Mouse (Mus musculus) urinary bladder, adult 2 months (tissue): ENCODE measurements around the gene Spock1. TPM values are rescaled to one million over a fixed set of nuclear protein-coding genes. Genes with fewer than 3 reads are reported as not detected.
"Not testable (repeated sequence)": the region's sequence is repeated elsewhere in the genome, so short reads cannot be mapped to it uniquely, and the experiment has no call there.

ENCODE experiments used
- DNase-seq: peaks from one replicate; pipeline ENCODE4 v3.0.0; 2022; ENCODE audit warnings: low spot score
- polyA plus RNA-seq: library from polyadenylated mRNA; depleted of rRNA; stranded (reverse); fragments of >200 nt; gene quantifications from 2 replicates; pipeline ENCODE4 v1.2.3, GENCODE M21; 2012

Gene Spock1
- polyA plus RNA-seq, 1 experiment: 0.11 TPM

GRCm38 (mm10) chr13:57494838-57495237, 413.3 kb downstream of the Spock1 start:
- no peak for DNase-seq

DNA sequence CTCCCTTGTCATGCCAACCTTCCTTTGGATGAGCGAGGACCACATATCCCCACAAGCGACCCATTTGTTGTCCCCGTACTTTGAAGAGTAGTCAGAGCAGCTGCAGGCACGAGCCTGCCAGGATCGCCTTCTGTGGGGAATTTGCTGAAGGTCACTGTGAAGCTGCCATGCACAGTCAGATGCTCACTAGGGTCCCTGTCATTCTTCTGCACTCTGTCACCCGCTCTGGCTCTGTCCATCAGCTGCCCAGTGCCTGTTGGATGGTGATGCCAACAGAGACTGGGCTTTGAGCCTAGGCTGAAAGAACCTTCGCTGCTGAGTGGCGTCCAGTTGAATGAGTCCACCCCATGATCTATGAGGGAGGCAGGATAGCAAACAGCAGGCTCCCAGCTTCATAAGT, 419.2 kb downstream of the Spock1 start:
- no peak for DNase-seq

DNA sequence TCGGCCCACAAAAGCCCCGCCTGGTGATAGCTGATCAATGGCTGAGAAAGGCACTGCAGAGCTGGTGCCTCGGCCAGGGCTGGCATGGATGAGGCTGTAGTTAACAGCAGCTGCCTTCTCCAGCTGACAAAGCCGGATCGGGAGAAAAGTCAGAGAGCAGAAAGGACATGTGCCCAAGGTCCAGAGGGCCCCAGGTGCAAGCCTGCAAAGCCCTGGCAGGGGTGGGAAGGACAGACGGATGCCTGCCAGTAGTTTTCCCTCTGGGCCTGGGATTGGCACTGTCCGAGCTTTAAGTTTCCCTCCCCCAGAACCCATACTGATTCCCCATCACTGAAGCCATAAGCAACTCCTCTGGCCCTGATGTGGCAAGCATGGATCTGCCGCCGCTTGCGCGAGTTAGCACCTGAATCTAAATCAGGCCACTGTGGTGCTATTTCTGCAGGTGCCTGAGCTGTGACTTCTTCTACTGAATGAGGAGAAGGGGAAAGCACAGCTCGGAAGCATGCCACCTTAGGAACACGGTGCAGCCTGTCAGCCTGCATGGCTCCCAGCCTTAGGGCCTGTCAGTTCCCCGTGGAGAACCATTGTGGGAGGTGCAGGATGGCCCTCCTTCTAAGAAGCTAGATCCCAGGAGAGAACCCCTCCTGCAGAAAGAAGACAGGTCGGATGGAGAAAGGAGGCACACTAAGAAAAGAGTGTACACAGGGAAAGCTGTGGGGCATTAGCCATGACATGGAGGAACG, 423.5 kb downstream of the Spock1 start:
- no peak for DNase-seq

DNA sequence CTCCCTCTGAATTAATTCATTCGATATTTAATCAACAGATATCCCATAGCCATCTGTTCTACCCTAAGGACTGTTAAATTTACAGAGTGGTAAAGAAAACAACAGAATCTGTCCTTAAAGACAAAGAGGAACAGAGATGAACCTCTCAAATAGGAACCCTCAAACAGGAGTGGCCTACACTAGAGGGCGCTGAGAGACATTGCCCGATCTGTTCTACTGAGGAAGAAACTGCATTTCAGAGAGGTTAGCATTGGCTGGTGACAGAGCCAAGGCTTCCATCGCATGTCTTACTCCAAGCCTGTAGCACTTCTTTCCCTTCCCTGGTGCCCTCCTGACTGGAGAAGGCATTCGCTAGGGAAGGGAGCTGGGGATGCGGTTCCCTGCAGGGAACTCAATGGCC, 431.4 kb downstream of the Spock1 start:
- no peak for DNase-seq

GRCm38 (mm10) chr13:57474068-57474467, 434.1 kb downstream of the Spock1 start:
- DNase-seq: no peak

- not testable (repeated sequence) for DNase-seq
These were observed 437.2 kb downstream of the Spock1 start for GRCm38 (mm10) chr13:57470922-57471321.

DNA sequence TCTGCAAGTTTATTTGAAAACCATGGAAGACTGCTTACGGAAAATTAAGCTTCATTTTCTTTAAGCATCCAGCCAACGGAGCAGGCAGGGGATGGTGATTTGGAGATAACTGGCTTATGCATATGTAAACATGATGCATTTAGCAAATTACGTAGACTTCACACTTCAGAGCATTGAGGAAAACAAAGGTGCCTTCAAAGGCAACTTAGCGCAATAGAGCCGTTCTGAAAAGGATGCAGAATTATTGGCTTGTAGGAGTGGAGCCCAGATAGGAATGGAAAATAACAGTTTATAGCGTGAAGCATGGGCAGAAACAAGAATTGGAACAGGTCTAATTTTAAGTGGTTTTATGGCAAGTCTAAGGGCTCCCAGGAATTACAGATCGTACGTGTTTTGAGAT, 448.2 kb downstream of the Spock1 start:
- DNase-seq: no peak

DNA sequence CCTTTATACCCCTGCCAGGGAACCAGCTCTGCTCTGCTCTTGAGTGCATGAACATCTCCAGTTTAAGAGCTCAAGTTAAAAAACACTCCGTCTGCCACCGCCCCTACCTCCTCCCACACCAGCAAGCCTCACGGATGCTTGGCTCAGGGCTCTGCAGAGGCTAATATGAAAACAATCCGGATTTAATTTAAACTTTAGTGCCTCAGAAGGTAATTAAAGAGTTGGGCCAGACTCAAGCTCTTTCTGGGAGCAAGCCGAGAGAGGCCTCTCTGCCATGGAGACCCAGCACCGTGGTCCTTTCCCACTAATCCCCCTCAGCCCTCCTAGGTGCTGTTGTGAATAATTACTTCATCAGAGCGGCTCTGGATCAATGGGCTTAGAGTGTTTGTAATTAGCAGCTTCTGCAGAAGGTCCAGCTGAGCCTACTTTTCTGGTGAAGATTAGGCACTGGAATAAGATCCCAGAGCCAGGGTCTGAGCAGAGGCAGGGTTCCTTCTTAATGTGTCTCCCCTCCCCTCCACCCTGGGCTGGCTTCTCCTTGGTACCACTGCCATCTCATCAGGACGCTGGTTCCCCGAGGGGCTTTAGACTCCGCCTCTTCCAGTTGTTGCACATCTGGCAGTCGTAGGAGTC, 457.8 kb downstream of the Spock1 start:
- no peak for DNase-seq

GRCm38 (mm10) chr13:57448906-57449305, 459.2 kb downstream of the Spock1 start:
- DNase-seq: no peak

- DNase-seq: no peak
These were observed 463.2 kb downstream of the Spock1 start for GRCm38 (mm10) chr13:57444977-57445376.

GRCm38 (mm10) chr13:57440111-57440510, 468.0 kb downstream of the Spock1 start:
- no peak for DNase-seq

GRCm38 (mm10) chr13:57435726-57436220, 472.4 kb downstream of the Spock1 start:
- no peak for DNase-seq

GRCm38 (mm10) chr13:57433848-57434247, 474.3 kb downstream of the Spock1 start:
- no peak for DNase-seq

GRCm38 (mm10) chr13:57431815-57432214, 476.3 kb downstream of the Spock1 start:
- no peak for DNase-seq

- no peak for DNase-seq
These were observed 479.3 kb downstream of the Spock1 start for GRCm38 (mm10) chr13:57428840-57429239.

DNA sequence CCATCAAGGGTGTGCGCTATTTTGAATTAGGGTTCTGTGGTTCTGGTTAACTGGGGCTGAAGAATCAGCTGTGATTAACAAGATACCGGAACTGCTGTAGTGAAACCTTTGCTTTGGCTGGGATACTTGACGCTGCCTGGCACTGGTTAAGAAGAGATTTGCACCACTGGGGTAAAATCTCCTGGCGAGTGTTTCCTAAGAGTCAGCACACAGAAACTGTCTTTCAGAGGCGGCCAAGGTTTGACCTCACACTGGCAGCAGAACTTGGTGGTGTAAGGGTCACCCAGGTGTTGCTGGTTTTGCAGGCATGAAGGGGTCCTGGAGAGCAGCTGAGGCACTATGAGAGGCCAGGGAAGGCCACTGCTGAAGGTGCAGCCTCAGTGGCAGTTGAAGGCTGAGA, 489.4 kb downstream of the Spock1 start:
- no peak for DNase-seq

- no peak for DNase-seq
These were observed 493.4 kb downstream of the Spock1 start for GRCm38 (mm10) chr13:57414716-57415115.

- DNase-seq: no peak
These were observed 500.5 kb downstream of the Spock1 start for GRCm38 (mm10) chr13:57407666-57408065.

DNA sequence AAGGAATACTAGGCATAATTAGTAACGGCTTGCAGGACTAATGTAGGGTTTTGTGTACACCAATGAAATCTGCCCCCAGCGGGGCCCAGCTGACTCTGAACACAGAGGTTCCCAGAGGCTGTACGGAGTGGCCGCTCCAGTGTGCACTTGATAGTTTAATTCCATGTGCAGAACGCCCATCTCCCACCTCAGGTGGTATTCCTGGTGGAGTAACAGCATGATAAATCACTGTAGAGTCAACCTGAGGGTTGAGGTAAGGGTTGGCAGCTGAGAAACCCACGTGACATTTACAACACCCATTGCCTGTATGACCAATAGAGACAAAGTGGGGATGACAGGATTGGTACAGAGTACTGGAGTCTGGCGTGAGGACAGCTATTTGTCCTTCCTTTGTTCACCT, 505.7 kb downstream of the Spock1 start:
- DNase-seq: no peak

- DNase-seq: no peak
These were observed 535.9 kb downstream of the Spock1 start for GRCm38 (mm10) chr13:57372141-57372700.
